Mouse (Mus musculus): ENCODE measurements around the gene Degs2. TPM values are rescaled to one million over a fixed set of nuclear protein-coding genes. Genes with fewer than 3 reads are reported as not detected.
"Not testable (repeated sequence)": the region's sequence is repeated elsewhere in the genome, so short reads cannot be mapped to it uniquely, and the experiment has no call there.

Gene Degs2
- polyA plus RNA-seq, 1 experiment from 2014 or later = 42.9 TPM

DNA sequence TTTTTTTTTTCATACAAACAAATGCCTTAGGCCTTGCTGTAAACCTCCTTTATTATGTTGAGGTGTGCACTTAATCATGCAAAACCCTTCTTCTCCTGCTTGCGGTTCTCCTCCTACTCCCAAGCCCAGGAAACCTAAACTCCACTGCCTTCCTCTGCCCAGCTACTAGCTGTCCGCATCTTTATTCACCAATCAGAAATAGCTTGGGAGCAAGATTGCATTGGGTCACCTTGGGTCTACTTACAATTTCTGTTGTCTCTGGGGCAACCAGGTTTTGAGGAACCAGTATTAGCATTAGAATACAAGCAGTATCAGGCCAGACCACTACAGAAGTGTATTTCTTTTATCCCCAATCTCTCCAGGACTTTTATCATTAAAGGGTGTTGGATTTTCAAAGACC lies 32.3 kb upstream of the Degs2 start:
- H3K9ac ChIP-seq (ENCODE audit: low read length) = no peak overlapping the region
- H3K4me1 ChIP-seq (ENCODE audit: control insufficient read depth, insufficient read depth, low read length) = no peaks in the 10 kb centered on the region
- H3K36me3 ChIP-seq (ENCODE audit: control insufficient read depth, insufficient read depth, low read length) = no peaks in the 10 kb centered on the region
- ATAC-seq (ENCODE audit: insufficient read depth, low FRiP score) = no peak
- H3K27ac ChIP-seq (ENCODE audit: low read length) = no peak overlapping the region
- H3K9me3 ChIP-seq (replicated peaks; ENCODE audit: control insufficient read depth, low read length) = no peaks in the 10 kb centered on the region
- H3K27me3 ChIP-seq (ENCODE audit: control insufficient read depth, insufficient read depth, low read length) = no peaks in the 10 kb centered on the region
- no peak overlapping the region for H3K4me3 ChIP-seq (replicated peaks; ENCODE audit: low read length)
- WGBS = 97% methylated on average over 2 of the region's 2 CpGs
- H3K4me2 ChIP-seq (ENCODE audit: low read depth, low read length) = no peak overlapping the region

DNA sequence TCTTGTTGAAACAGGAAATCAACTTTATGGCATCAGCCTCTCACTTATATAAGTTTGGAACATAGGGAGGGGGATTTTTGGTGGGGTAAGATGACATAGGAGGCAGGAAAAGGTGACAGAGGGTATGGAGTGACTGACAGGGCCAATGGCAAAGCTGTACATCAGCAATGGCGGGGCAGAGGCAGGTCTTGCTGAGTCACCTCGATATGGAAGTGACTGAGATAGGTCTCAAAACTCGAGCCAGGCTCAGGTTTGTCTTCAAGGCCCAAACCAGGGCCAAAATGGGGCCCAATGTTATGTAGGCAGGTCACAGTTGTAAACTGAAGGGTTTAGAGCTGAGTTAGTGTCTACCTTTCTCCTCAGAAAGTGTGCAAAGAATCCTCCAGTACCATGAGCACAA lies 21.7 kb upstream of the Degs2 start:
- 82% methylated on average over 3 of the region's 3 CpGs for WGBS
- Histone ChIP-seq H3K4me2 (ENCODE audit: low read depth, low read length) (no peak overlapping the region), H3K9me3 (replicated peaks; ENCODE audit: control insufficient read depth, low read length) (no peaks in the 10 kb centered on the region), H3K27ac (ENCODE audit: low read length) (no peak overlapping the region), H3K4me1 (ENCODE audit: control insufficient read depth, insufficient read depth, low read length) (no peaks in the 10 kb centered on the region), H3K27me3 (ENCODE audit: control insufficient read depth, insufficient read depth, low read length) (no peaks in the 10 kb centered on the region), H3K36me3 (ENCODE audit: control insufficient read depth, insufficient read depth, low read length) (no peaks in the 10 kb centered on the region), H3K4me3 (replicated peaks; ENCODE audit: low read length) (no peak overlapping the region), H3K9ac (ENCODE audit: low read length) (no peak overlapping the region)
- ATAC-seq (ENCODE audit: insufficient read depth, low FRiP score) = no peak

DNA sequence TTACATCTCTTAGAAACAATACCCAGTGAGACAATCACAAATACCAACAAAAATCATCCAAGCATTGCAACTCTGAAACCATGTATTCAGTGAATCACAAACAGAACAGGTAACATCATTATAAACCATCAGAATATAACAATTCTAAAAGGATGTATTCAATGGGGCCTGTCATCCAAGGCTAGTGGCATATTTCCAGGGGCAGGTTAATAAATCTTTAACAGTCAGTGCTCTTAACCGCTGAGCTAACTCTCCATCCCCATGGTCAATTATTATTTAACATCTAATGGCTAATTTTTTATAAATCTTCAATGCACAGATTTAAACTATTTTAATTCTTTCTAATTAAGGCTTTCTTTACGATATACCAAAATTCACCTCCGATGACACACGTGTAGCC lies 20.3 kb upstream of the Degs2 start:
- 92% methylated on average over 4 of the region's 4 CpGs for WGBS
- H3K4me1 ChIP-seq (ENCODE audit: control insufficient read depth, insufficient read depth, low read length) = no peaks in the 10 kb centered on the region
- H3K4me3 ChIP-seq (replicated peaks; ENCODE audit: low read length) = no peak overlapping the region
- H3K27ac ChIP-seq (ENCODE audit: low read length) = no peak overlapping the region
- no peaks in the 10 kb centered on the region for H3K9me3 ChIP-seq (replicated peaks; ENCODE audit: control insufficient read depth, low read length)
- no peaks in the 10 kb centered on the region for H3K36me3 ChIP-seq (ENCODE audit: control insufficient read depth, insufficient read depth, low read length)
- ATAC-seq (ENCODE audit: insufficient read depth, low FRiP score) = no peak
- no peak overlapping the region for H3K9ac ChIP-seq (ENCODE audit: low read length)
- no peak overlapping the region for H3K4me2 ChIP-seq (ENCODE audit: low read depth, low read length)
- H3K27me3 ChIP-seq (ENCODE audit: control insufficient read depth, insufficient read depth, low read length) = no peaks in the 10 kb centered on the region

DNA sequence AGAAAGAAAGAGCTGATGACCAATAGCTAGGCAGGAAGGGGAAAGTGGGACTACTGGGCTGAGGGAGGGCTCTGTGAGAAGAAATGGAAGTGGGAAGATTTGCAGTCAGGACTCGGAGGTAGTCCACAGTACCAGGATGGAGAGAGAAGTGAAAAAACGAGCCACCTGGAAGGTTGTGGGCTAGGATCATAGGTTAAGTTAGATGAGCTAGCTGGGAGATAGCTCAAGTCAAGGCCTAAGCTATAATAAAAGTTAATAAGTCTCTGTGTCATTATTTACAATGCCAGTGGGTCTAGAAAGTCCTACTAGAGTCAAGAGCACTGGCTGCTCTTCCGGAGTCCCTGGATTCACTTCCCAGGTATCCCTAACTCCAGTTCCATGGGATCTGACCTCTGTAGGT lies 16.4 kb upstream of the Degs2 start:
- H3K36me3 ChIP-seq (ENCODE audit: control insufficient read depth, insufficient read depth, low read length) = no peaks in the 10 kb centered on the region
- no peaks in the 10 kb centered on the region for H3K9me3 ChIP-seq (replicated peaks; ENCODE audit: control insufficient read depth, low read length)
- H3K27me3 ChIP-seq (ENCODE audit: control insufficient read depth, insufficient read depth, low read length) = no peaks in the 10 kb centered on the region
- ATAC-seq (ENCODE audit: insufficient read depth, low FRiP score) = no peak
- H3K4me3 ChIP-seq (replicated peaks; ENCODE audit: low read length) = no peak overlapping the region
- no peak overlapping the region for H3K27ac ChIP-seq (ENCODE audit: low read length)
- no peak overlapping the region for H3K9ac ChIP-seq (ENCODE audit: low read length)
- no peak overlapping the region for H3K4me2 ChIP-seq (ENCODE audit: low read depth, low read length)
- H3K4me1 ChIP-seq (ENCODE audit: control insufficient read depth, insufficient read depth, low read length) = no peaks in the 10 kb centered on the region
- WGBS = 87% methylated on average over 3 of the region's 3 CpGs

DNA sequence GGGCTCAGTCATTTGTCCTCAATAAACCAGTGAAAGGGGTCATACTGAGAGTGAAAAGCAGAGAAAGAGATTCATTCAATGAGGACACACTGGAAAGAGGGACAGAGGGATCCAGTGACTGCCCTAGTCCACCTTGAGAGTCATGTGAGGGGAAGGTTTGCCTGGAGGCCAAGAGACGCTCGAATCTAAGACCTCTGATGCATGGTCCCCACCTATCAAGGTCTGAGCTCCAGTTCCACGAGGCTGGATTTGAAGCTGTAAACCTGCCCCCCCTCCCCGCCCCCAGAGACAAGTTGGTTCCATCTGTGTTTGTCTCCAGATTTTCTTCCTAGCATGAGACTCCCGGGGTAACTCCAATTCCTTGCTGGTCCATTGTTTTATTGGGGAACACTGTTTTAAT lies 13.7 kb upstream of the Degs2 start:
- Histone ChIP-seq H3K4me1 (ENCODE audit: control insufficient read depth, insufficient read depth, low read length) (0 out of 2 replicates have a peak, but pooled peaks cover 2% of the 10 kb centered on the region), H3K27ac (ENCODE audit: low read length) (no peak overlapping the region), H3K36me3 (ENCODE audit: control insufficient read depth, insufficient read depth, low read length) (no peaks in the 10 kb centered on the region), H3K4me2 (ENCODE audit: low read depth, low read length) (no peak overlapping the region), H3K4me3 (replicated peaks; ENCODE audit: low read length) (no peak overlapping the region), H3K9me3 (replicated peaks; ENCODE audit: control insufficient read depth, low read length) (no peaks in the 10 kb centered on the region), H3K27me3 (ENCODE audit: control insufficient read depth, insufficient read depth, low read length) (no peaks in the 10 kb centered on the region), H3K9ac (ENCODE audit: low read length) (no peak overlapping the region)
- 75% methylated on average over 5 of the region's 5 CpGs for WGBS
- ATAC-seq (ENCODE audit: insufficient read depth, low FRiP score) = no peak

DNA sequence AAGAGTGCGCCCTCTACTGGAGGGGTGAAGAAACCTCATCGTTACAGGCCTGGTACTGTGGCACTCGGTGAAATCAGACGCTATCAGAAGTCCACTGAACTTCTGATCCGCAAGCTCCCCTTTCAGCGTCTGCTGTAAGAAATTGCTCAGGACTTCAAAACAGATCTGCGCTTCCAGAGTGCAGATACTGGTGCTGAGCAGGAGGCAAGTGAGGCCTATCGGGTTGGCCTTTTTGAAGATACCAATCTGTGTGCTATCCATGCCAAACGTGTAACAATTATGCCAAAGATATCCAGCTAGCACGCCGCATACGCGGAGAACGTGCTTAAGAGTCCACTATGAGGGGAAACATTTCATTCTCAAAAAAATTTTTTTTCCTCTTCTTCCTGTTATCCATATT lies 11.9 kb upstream of the Degs2 start:
- H3K4me1 ChIP-seq (ENCODE audit: control insufficient read depth, insufficient read depth, low read length); H3K4me2 ChIP-seq (ENCODE audit: low read depth, low read length); H3K4me3 ChIP-seq (replicated peaks; ENCODE audit: low read length); H3K9me3 ChIP-seq (replicated peaks; ENCODE audit: control insufficient read depth, low read length); H3K9ac ChIP-seq (ENCODE audit: low read length); ATAC-seq (ENCODE audit: insufficient read depth, low FRiP score); H3K36me3 ChIP-seq (ENCODE audit: control insufficient read depth, insufficient read depth, low read length); H3K27ac ChIP-seq (ENCODE audit: low read length); H3K27me3 ChIP-seq (ENCODE audit: control insufficient read depth, insufficient read depth, low read length): not testable (repeated sequence)
- 93% methylated on average over 14 of the region's 14 CpGs for WGBS

DNA sequence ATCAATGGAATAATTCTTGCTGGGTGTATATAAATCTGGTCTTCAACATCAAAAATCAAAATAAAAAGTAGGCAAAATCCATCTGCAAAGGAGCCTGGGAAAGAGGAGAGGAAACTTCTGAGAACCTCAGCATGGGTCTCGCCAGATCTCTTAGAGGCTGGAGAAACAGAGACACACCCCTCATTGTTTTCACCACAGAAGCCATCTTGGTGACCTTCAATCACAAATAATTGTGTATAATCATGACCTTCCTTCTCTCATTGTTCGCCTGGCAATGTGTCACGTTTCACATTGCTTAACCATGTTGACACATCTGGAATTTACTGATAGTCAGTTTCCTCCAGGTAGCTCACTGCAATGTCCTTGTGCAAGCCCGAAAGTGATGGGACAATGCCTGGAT lies 10.4 kb upstream of the Degs2 start:
- no peaks in the 10 kb centered on the region for H3K27me3 ChIP-seq (ENCODE audit: control insufficient read depth, insufficient read depth, low read length)
- no peak overlapping the region for H3K4me3 ChIP-seq (replicated peaks; ENCODE audit: low read length)
- no peak for ATAC-seq (ENCODE audit: insufficient read depth, low FRiP score)
- H3K9ac ChIP-seq (ENCODE audit: low read length) = no peak overlapping the region
- H3K4me2 ChIP-seq (ENCODE audit: low read depth, low read length) = no peak overlapping the region
- WGBS = 60% methylated on average over 4 of the region's 4 CpGs
- H3K4me1 ChIP-seq (ENCODE audit: control insufficient read depth, insufficient read depth, low read length) = peaks cover 2% of the 10 kb centered on the region
- no peak overlapping the region for H3K27ac ChIP-seq (ENCODE audit: low read length)
- no peaks in the 10 kb centered on the region for H3K9me3 ChIP-seq (replicated peaks; ENCODE audit: control insufficient read depth, low read length)
- H3K36me3 ChIP-seq (ENCODE audit: control insufficient read depth, insufficient read depth, low read length) = no peaks in the 10 kb centered on the region

DNA sequence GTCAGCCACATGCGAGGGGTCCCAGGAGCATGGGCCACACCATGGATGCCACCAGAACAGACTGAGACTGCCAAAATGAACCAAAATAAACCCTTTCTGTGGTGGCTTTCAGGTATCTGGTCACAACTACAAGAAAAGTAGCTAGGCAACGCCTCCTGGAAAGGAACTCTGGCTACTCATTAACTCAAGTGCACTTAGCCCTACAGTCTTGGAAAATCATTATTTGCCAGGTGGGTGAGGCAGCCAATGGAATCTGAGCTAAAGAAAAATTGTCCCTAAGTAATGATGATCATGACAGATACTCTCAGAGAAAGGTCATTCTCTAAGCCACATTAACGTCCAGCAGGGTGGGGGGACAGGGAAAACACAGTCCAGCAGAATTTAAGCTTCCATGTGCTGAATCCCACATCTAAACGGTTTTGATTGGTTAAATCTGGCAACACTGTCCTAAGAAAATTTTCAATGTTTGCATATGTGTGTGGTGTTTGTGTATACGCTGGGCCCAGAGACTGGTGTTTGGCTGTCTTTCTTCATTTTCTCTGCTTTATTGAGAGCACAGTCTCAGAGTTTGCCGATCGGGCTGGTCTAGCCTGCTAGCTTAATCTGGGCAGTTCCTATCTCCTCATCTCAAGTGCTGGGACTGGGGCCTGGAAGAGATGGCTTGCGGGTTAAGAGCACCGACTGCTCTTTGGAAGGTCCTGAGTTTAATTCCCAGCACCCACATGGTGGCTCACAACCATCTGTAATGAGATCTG lies 8.9 kb upstream of the Degs2 start:
- WGBS = 58% methylated on average over 9 of the region's 9 CpGs

DNA sequence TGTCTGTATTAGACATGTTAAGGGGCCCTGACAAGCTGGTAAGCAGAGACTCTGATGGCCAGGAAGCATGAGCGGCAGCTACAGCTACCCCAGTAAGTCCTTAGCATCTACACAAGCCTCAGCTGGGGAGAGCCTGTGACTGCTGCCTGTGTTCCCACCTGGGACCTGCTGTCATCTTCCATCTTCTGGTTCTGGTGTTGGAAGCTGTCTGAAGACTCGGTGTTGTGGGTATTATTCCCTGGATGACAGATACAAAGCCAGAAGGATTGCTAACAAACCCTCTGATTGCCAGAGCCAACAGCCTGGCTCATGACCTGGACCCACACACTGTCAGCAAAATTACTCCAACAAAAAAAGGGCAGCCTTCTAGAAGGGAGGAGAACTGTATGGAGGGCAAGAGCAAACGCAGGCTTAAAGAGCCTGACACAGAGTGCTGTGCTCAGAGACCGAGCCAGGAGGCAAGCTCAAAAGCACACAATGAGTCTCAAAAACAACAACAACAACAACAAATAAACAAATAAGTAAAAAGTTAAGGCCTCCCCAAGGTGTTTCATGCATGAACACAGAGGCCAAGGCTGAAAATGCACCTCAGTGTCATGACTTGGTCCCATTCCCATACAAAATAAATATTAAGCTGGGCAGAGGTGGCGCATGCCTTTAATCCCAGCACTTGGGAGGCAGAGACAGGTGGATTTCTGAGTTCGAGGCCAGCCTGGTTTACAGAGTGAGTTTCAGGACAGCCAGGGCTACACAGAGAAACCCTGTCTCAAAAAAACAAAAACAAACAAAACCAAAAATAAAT lies 8.1 kb upstream of the Degs2 start:
- Histone ChIP-seq H3K27ac (ENCODE audit: low read length) (peak overlapping the region; percentile 72), H3K4me2 (ENCODE audit: low read depth, low read length) (peak overlapping the region; percentile 35; the same call in 1 of the 2 replicates), H3K9ac (ENCODE audit: low read length) (no peak overlapping the region), H3K27me3 (ENCODE audit: control insufficient read depth, insufficient read depth, low read length) (no peaks in the 10 kb centered on the region), H3K9me3 (replicated peaks; ENCODE audit: control insufficient read depth, low read length) (no peaks in the 10 kb centered on the region), H3K4me3 (replicated peaks; ENCODE audit: low read length) (no peak overlapping the region), H3K36me3 (ENCODE audit: control insufficient read depth, insufficient read depth, low read length) (no peaks in the 10 kb centered on the region), H3K4me1 (ENCODE audit: control insufficient read depth, insufficient read depth, low read length) (peaks cover 2% of the 10 kb centered on the region)
- 0 out of 2 replicates have a peak, but pooled peaks have one; percentile 11 for ATAC-seq (ENCODE audit: insufficient read depth, low FRiP score)
- WGBS = 72% methylated on average over 6 of the region's 6 CpGs

More for the DNA sequence above, 8.9 kb upstream of the Degs2 start:
- peaks cover 2% of the 10 kb centered on the region for H3K4me1 ChIP-seq (ENCODE audit: control insufficient read depth, insufficient read depth, low read length)
- peak; percentile 79 for ATAC-seq (ENCODE audit: insufficient read depth, low FRiP score)
- H3K9ac ChIP-seq (ENCODE audit: low read length) = no peak overlapping the region
- H3K27ac ChIP-seq (ENCODE audit: low read length) = peak overlapping the region; percentile 80
- H3K9me3 ChIP-seq (replicated peaks; ENCODE audit: control insufficient read depth, low read length) = no peaks in the 10 kb centered on the region
- H3K36me3 ChIP-seq (ENCODE audit: control insufficient read depth, insufficient read depth, low read length) = no peaks in the 10 kb centered on the region
- peak overlapping the region; percentile 35; the same call in 1 of the 2 replicates for H3K4me2 ChIP-seq (ENCODE audit: low read depth, low read length)
- 0 out of 2 replicates have a peak overlapping the region, but pooled peaks have one; percentile 15 for H3K4me3 ChIP-seq (replicated peaks; ENCODE audit: low read length)
- no peaks in the 10 kb centered on the region for H3K27me3 ChIP-seq (ENCODE audit: control insufficient read depth, insufficient read depth, low read length)

Data from stomach, embryonic 16.5 days (tissue).